Mouse (Mus musculus): Measurements from ENCODE around the gene Wdr49.

GRCm38 (mm10) chr3:75381776-75382175 is 100.2 kb downstream of the Wdr49 start:
- TF ChIP-seq POLR2A (IDR thresholded peaks at IDR 0.05; ENCODE audit: control insufficient read depth, extremely low read depth, insufficient read depth, low read length, poor library complexity) (no peak), CTCF (IDR thresholded peaks at IDR 0.05; ENCODE audit: borderline replicate concordance, control insufficient read depth, extremely low read depth, insufficient read depth, low read length, poor library complexity) (no peak)

All from thymus, adult 2 months (tissue).